Mouse (Mus musculus) WW6 (cell line): ENCODE measurements around the gene Clec3b.

Experiments used
- DNase-seq: peaks from one replicate; pipeline ENCODE4 v3.0.0-alpha.2; 2013; ENCODE audit warnings: low read depth, low spot score

Clec3b gene

GRCm38 (mm10) chr9:123150241-123151020 is at the start of gene Clec3b:
Clec3b (plus strand) TSS chr9:123150946.
- DNase-seq: no peak

GRCm38 (mm10) chr9:123103425-123103824 is 47.3 kb upstream of the Clec3b start:
- no peak for DNase-seq

- no peak for DNase-seq
These were observed 46.4 kb upstream of the Clec3b start for GRCm38 (mm10) chr9:123104362-123104761.

GRCm38 (mm10) chr9:123107186-123107585 is 43.6 kb upstream of the Clec3b start:
- no peak for DNase-seq

GRCm38 (mm10) chr9:123109188-123109587 is 41.6 kb upstream of the Clec3b start:
- no peak for DNase-seq

- no peak for DNase-seq
These were observed 39.0 kb upstream of the Clec3b start for GRCm38 (mm10) chr9:123111751-123112221.

GRCm38 (mm10) chr9:123112805-123113521 is 37.8 kb upstream of the Clec3b start, which contains the start of the genes Zdhhc3 and Exosc7:
Zdhhc3 (minus strand) TSS chr9:123113205.
Exosc7 (plus strand) TSS chr9:123113215.
- peak; percentile 69 for DNase-seq

GRCm38 (mm10) chr9:123113931-123114330 is 36.8 kb upstream of the Clec3b start:
- no peak for DNase-seq

- DNase-seq: no peak
These were observed 35.2 kb upstream of the Clec3b start for GRCm38 (mm10) chr9:123115566-123115965.

GRCm38 (mm10) chr9:123123017-123123416 is 27.7 kb upstream of the Clec3b start:
- DNase-seq: no peak

- DNase-seq: no peak
These were observed 27.0 kb upstream of the Clec3b start for GRCm38 (mm10) chr9:123123571-123124412.

GRCm38 (mm10) chr9:123124413-123124981 is 26.2 kb upstream of the Clec3b start:
- no peak for DNase-seq

GRCm38 (mm10) chr9:123127663-123128062 is 23.1 kb upstream of the Clec3b start:
- DNase-seq: no peak

- no peak for DNase-seq
These were observed 17.8 kb upstream of the Clec3b start for GRCm38 (mm10) chr9:123132994-123133393.

GRCm38 (mm10) chr9:123136953-123137682 is 13.6 kb upstream of the Clec3b start:
- no peak for DNase-seq

- DNase-seq: no peak
These were observed 11.8 kb upstream of the Clec3b start for GRCm38 (mm10) chr9:123138891-123139474.

GRCm38 (mm10) chr9:123139887-123140614 is 10.7 kb upstream of the Clec3b start:
- no peak for DNase-seq

- no peak for DNase-seq
These were observed 2.3 kb upstream of the Clec3b start for GRCm38 (mm10) chr9:123148430-123148829.

GRCm38 (mm10) chr9:123151561-123151960 is 815 bp downstream of the Clec3b start:
- no peak for DNase-seq

- DNase-seq: no peak
These were observed 1.3 kb downstream of the Clec3b start for GRCm38 (mm10) chr9:123152026-123152425.
